Mouse (Mus musculus): ENCODE measurements around the gene Cdkn1b.

Gene Cdkn1b

DNA sequence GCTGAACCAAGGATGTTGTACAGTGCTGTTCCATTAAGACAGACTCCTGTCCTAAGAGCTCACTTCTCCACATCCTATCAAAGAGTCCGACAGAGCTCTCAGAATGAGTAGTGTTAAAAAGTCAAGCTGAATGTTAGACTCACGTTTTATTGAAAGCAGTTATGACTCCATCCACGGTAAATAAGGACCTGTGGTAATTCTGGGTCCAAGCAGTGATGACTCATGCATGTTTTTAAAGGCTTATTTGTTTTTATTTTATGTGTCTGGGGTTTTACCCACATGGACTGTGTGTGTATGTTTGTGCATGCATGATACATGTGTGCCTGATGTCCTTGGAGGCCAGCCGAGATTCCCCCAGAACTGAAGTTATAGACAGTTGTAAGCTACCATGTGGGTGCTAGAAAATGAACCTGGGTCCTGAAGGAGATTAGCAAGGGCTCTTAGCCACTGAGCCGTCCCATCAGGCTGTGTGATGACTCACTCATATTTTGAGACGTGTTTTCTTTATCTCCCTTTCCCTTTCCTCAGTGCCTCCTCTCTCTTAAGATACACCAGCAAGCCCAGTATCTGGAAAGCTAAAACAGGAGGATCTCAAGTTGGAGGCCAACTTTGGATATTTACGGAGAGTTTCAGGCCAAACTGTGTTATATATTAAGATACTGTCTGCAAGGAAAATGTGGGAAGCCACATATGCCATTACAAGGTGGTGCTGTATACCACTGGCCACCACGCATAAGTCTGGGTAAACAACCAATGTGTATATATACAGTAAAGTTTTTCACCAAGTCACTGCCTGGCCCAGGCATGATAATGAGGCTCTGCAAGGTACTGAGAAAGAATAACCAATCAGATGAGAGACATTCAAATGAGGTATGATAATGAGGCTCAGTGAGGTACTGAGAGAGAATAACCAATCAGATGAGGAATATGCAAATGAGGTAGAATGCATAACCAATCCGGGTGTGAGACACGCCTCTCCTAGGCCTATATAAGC, 16.0 kb upstream of the Cdkn1b start:
- DNase-seq: no peak

DNA sequence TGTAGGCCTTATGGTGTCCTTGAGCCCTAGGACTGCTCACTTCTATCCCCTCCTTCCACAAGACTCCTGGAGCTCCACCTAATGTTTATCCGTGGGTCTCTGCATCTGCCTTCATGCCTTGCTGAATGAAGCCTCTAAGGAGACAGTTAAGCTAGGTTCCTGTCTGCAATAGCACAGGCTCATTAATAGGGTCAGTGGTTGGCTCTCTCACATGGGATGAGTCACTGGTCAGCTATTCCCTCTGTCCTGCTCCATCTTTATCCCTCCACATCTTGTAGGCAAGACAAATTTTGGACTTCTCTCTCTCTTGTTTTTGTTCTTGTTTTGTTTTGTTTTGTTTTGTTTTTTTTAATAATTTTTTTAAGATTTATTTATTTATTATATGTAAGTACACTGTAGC, 14.4 kb upstream of the Cdkn1b start:
- no peak for DNase-seq

DNA sequence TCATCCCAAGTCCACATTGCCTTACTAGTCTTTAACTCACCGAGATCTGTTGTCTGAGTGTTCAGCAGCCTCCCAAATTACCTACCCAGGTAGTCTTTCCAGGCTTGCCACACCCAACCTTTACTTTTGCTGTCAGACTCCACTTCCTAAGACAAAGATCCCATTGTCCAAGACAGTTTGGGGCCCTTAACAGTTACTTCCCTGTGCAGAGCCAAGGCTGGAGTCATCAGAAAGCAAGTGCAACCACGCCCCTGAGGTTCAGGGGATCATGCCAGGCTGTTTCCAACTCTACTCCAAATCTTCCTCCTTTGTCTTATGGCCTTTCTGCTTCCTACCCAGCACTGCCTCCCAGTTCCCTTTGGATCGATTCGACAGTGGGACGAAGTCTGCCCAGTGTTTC, 5.7 kb upstream of the Cdkn1b start:
- no peak for DNase-seq

DNA sequence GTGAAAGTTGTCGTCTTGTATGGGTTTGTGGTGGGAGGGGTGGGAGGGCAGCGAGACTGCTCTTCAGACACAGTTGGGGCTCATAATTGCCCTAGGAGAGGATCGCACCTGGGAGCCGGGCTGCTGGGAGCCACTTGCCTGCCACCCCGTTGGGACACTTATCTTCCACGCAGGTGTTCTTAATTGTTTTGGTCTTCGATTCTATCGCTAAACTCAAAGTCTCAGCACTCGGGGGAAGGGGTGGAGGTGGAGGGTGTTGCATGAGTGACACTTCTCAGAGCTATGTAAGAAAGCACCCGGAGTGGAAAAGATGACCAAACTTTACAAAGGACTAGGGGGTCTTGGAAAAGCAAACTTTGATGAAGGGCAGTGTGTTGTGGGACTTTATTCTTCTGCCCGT, 3.6 kb upstream of the Cdkn1b start:
- peak; percentile 35 for DNase-seq

DNA sequence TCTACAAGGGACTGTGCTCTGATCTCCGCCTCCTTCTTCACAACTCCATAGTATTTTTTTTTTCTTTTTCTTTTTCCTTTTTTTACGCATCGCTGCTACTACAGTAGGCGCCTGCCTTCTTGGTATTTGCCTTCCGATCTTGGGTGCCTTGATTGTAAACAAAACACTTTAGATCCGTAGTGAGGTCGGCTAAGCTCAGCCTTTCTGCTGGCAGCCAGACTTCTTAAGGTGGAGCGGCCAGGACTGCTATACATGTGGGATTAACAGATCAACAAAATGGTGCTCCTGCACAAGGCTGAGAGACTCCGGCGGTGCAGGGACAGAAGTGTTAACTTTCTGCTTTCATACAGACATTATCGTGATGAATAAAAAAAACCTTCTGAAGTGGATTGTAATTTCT, 3.1 kb upstream of the Cdkn1b start:
- peak; percentile 63 for DNase-seq

DNA sequence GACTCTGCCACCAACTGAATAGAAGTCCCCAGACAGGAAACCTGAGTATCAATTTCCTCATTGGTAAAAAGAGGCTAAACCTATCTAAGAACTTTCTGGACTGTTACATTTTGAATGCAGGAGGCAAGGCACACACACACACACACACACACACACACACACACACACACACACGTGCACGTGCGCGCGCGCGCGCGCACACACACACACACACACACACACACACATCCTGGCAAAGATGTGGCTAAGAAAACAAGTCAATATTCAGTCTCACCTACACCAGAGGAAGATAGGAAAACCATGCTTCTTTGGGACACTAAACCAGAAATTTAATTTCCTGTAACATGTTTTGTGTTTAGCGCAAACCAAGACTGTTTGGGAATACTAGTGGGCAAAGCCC, 1.4 kb upstream of the Cdkn1b start:
- no peak for DNase-seq

DNA sequence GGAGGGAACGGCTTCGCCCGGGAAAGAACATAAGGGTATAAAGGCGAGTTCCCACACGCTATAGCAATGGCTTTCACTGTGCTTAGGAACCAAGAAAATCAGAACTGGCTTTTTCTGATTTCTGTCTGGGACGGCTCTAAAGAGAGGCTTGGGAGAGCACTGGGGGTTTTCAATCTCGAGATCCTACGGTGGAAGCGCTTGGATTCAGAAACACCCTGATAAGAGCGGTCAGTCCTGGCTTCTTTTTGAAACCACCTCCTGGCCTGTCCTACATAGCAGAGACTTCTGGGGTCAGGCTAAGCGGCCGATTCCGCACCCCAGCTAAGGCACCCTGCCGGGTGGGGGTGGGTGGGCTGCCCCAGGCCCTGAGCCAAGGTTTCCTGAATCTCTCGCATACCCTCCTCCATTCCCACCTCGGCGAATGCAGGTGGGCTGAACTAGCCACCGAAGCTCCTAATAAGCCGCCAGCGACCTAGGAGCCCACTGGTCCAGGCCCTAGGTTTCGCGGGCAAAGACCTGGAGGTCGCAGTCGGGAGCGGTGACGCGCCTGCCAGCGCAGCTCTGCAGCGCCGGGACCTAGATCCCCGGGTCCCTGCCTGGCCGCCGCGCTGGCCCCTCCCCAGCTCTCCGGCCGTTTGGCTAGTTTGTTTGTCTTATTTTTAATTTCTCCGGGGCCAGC, 551 bp upstream of the Cdkn1b start:
- DNase-seq: no peak

DNA sequence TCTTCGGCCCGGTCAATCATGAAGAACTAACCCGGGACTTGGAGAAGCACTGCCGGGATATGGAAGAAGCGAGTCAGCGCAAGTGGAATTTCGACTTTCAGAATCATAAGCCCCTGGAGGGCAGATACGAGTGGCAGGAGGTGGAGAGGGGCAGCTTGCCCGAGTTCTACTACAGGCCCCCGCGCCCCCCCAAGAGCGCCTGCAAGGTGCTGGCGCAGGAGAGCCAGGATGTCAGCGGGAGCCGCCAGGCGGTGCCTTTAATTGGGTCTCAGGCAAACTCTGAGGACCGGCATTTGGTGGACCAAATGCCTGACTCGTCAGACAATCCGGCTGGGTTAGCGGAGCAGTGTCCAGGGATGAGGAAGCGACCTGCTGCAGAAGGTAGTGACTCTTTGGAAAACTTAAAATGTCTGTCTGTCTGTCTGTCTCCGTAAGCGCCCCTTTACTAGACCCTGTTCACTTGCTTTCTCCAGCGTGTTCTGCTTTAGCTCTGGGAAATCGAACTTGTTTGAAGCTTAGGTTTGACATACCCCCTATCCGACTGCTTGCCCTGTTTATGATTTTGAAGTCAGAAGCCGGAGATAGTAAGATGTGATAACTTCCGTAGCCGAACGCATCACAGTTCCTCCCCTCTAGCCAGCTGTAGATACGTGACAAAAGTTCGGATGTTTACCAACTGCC, 953 bp downstream of the Cdkn1b start:
- DNase-seq: peak; percentile 87

DNA sequence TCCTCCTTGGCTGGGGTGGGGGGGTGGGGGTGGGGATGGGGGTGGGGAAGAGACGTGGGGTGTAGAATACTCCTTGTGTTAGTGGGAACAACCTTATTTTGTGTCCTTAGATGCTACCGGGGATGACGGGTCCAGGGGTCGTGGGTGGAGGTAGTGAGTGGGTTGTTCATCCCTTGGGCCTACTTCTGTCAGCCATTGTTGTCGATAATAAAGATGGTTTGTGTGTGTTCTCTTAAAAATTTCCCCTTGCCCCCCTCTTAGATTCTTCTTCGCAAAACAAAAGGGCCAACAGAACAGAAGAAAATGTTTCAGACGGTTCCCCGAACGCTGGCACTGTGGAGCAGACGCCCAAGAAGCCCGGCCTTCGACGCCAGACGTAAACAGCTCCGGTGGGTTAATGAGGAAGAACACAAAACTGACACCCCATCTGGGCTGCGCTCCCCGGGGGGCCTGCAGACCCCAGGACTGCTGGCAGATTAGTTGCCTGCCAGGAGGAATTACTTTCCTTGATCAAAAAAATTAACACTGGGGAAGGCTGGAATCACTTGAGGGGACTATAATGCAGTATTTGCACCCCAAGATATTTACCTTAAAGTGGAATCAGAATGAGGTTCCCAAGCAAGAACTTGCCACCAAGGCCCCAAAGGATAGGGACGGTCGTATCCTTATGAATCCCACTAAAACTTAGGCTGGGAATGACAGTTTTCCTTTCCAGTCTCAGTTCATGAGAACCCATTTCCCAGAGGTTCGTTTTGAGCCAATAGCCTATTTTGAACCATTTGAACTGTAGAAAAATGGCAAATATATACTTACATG, 1.7 kb downstream of the Cdkn1b start:
- peak; percentile 55 for DNase-seq

DNA sequence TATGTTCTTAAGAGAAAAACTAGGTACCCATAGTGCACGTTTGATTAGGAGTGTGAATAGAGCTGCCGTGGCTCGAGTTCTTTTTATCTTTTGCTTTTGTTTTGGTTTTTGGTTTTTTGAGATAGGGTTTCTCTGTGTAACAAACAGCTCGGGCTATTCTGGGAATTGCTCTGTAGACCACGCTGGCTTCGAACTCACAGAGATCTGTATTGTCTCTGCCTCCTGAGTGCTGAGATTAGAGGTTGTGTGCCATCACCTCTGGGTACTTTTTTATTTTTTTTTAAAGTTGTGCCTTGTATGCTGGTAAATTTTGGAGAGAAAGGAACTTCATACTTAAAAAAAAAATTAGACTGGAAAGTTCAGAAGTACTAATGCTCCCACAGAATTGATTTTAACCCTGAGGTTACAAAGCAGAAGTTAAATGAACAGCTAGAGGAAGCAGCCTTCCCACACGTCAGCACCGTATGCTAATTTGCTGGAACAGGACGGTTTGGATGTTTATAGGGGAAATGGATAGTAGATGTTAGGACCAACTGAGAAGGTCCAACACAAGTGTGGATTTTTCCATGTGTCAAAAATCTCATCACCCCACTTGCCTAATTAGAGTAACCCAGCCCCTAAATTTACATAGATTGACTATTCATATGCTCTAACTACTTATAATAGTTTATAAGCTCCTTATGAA, 2.5 kb downstream of the Cdkn1b start:
- peak; percentile 34 for DNase-seq

DNA sequence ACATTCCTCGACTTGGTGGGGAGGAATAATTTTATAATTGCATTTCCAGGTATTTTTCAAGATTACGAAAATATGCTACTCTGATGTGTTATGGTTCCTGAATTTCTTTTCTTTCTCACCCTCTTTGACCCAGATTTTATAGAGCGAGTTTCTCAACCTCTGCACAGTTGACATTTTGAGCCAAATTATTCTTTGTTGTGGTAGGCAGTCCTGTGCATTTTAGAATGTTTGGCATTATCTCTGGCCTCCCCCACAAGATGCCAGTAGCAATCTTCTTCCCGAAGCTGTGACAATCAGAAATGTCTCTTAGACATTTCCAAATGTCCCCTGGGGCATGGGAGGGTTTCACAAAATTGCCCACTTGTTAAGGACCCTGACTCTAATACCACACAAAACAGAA, 3.5 kb downstream of the Cdkn1b start:
- DNase-seq: no peak

DNA sequence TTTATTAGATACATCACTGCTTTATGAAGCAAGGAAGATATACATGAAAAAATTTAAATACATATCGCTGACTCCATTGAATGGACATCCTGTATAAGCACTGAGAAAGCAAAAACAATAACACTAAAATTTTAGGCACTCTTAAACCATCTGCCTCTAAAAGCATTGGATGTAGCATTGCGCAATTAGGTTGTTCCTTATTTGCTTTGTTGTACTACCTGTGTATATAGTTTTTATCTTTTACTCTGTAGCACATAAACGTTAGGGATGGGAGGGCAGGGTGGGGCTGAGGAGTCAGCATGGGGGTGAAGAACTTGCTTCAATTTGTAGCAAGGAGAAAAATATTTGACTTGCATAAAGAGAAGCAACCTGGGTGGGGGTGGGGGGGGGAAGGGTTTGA, 4.1 kb downstream of the Cdkn1b start:
- DNase-seq: no peak

DNA sequence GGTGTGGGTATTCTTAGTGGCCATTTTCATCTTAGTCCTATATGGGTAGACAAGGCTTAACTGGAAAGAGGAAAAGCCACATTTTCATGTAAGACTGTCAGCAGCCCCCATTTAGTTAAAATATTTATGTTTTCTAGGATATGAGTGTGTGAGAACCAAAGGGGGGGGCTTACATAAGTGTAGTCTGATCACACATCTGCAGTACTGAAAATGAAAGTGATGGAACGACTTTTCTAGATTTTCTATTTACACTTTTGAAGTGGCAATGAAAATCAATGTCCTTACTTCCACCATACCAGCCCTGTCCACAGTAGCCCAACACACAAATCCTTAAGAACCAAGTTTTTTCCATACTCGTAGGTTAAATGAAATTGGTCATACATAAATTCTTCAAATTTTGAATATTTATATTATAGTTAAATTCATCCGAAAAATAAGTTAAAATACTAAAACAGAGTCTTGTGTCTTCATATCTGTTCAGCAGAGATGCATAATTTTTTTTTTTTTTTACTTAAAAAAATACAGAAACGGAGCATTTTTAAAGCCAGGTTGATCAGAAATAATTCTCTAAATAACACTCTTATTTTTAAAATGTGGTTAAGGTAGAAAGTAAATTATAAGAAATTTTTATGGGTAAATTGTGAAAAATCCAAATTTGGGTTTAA, 5.6 kb downstream of the Cdkn1b start:
- no peak for DNase-seq

DNA sequence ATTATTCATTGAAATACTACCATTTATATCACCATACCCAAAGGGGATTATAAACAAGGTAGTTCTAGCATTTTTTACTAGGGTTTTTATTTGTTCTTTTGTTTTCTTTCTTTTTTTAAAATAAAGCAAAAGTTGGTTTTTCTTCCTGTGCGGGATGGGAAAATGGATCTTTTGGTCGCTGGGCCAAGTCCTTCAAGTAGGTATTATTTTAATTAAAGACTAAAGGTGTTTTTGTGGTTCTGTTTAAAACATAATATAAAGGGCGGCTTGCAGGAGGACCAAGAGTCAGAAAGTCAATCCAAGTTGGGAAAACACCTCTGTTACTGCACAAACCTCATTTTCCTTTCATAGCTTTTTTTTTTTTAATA, 6.1 kb downstream of the Cdkn1b start:
- no peak for DNase-seq

DNA sequence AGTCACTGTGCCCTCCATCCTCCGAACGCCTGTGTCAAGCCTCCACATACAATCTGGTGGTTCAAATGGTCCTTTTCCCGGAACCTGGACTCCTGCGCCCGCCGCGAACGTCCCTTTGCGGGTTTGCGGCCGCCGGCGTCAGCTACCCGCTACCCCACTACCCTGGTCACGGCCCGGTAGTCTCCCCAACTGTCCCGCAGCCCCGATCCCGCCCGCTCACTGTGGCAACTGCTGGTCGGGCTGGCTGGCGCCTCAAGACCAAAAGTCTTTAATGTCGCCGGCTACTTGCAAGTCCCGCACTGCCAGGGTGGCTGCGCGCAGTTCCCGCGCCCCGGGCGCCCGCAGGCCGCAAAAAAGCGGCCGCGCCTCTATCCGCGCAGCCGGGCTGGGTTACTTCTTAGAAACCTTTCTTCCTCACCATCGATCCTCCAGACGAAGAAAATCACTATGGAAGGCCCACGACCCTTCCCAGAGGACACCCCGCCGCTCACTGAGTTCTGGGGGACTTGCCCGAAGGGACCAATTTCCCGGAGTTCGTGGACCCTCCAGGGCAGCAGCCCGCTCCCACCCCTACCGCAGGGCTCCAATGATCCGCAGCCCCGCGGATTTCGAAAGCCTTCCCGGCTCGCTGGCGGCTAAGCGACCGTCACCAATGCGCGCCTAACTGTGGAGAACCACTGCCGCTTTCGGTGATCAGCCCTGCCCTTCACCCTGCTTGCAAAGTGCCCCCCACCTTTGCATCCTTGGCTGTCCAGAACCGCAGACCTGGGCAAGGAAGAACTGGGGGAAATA, 6.8 kb downstream of the Cdkn1b start:
- peak; percentile 50 for DNase-seq

DNA sequence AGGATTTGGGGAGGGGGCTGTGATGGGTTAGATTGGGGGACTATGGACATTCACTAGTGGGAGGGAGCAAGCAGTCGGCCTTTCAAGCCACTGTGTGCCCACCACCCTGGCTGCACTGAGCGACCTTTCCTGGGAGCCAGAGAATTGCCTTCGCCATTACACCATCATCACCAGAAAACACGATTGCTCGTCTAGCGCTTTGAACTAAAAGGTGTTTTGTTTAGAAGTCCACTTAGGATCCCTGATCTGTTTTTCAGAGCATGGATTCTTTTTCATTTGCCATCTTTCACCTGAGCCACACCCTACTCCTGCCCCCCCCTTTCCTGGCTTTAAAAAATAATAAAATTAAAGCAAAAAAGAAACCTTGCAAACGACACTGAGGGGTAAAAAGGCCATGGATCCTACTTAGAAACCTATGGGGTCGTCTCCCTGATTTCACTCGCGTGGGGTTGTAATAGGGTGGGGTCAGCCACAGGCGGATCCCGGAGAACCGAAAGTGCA, 7.4 kb downstream of the Cdkn1b start:
- DNase-seq: peak; percentile 70

DNA sequence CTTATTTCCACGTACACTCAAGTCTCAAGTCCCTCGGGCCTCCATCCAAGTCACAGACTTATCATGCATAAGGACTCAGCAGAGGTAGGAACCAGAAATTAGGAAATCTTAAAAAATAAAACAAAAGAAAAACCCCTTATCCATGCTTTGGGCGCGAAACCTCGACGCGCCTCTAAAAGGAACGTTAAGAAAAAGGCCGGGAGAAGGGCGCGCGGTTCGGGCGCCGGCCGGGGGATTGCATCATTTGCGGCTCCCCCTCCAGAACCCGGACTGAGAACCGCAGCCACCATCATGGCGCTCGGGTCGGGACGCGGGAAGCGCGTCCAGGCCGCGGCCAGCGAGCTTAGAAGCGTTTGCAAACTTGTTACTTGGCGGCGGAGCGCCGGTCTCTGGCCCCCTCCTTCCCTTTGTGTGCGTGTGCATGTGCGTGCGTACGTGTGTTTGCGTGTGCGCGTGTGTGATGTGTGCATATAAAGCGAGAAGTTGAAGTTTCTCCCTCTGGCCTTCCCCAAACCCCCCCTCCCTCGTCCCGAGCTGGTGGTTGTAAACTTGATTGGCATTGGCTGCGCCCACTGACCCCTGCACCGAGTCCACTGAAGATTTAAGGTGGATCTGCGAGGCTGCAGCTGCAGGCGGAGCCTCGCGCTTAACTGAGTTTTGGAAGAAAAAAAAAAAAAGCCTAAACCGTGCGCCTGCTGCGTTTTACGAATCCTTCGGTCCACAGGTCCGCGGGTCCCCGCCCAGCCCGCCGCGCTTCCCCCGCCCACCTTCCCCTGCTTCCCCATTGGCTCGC, 8.1 kb downstream of the Cdkn1b start:
- DNase-seq: peak; percentile 78

DNA sequence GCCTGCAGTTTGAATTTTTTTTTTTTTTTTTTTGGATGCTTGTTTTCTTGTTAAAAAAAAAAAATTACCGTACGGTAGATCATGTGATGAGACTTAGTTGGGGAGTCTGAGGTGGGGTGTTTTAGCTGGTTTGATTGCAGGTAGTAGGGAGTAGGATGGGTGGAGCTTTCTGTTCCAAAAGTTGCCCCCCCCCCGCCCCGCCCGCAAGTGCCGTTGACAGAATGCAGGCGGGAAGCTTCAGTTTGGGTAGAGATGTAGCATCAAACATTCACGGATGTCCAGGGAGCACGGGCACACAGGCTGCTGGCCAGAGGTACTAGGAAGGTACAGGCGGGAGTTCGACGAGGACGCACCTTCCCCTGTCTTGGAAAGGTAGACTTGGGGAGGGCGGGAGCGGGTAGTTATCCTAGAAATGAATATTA, 8.7 kb downstream of the Cdkn1b start:
- DNase-seq: peak; percentile 67

DNA sequence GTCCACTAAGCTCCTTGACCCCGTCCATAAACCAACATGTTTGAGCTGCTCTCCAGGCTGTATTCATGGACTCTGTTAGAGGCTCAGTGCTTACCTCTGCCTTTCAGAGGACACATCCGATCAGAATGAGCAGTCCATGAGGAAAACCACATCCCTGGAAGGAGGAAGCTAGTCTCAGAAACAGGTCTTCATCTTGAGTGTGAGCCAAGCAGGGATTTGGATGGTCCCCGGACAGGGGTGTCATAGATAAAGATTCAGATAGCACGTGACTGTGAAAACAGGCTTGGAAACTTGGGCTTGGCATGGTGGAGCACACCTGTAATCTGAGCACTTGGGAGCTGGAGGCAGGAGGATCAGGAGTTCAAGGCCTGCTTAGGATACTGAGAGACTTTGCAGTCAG, 9.7 kb downstream of the Cdkn1b start:
- DNase-seq: no peak

DNA sequence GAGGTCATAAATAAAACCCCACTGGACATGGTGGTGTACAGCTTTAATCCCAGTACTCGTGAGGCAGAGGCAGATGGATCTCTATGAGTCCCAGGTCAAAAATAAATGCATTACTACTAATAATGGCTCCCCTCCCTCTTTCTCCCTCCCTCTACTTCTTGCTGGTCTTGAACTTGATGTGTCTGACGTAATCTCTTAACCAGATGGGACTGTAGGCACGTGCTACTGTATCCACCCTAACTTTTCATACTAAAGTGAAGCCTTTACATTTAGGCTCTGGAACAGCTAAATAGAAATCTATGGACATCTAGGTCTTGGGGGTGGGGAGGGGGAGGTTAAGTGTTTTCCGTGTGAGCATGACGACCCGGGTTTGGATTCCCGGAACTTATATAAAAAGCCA, 10.2 kb downstream of the Cdkn1b start:
- DNase-seq: no peak

Data from cerebellum, adult 9-10 months (tissue).